Mouse (Mus musculus) adipocyte (in vitro differentiated cells): ENCODE measurements around the gene Gata1.
"Not testable (repeated sequence)": the region's sequence is repeated elsewhere in the genome, so short reads cannot be mapped to it uniquely, and the experiment has no call there.

Experiments used
- DNase-seq: peaks from one replicate; pipeline ENCODE4 v3.0.0-alpha.2; 2016; ENCODE audit warnings: low spot score

Gene Gata1

GRCm38 (mm10) chrX:7977892-7978291 is at the start of gene Gata1:
Gene Gata1 (minus strand): TSS chrX:7978071.
- DNase-seq: no peak

GRCm38 (mm10) chrX:8026811-8027210 is 48.9 kb upstream of the Gata1 start:
- no peak for DNase-seq

- no peak for DNase-seq
Observed at GRCm38 (mm10) chrX:8024795-8025194, 46.9 kb upstream of the Gata1 start.

GRCm38 (mm10) chrX:8020111-8020778 is 42.4 kb upstream of the Gata1 start:
- no peak for DNase-seq

GRCm38 (mm10) chrX:8018286-8018685 is 40.4 kb upstream of the Gata1 start, which contains the start of gene Glod5:
Gene Glod5 (minus strand): TSS chrX:8018492.
- no peak for DNase-seq

- peak; percentile 65 for DNase-seq
Observed at GRCm38 (mm10) chrX:8017142-8017541, 39.3 kb upstream of the Gata1 start.

GRCm38 (mm10) chrX:8015675-8016074 is 37.8 kb upstream of the Gata1 start:
- DNase-seq: not testable (repeated sequence)

- no peak for DNase-seq
Observed at GRCm38 (mm10) chrX:8013569-8014314, 35.9 kb upstream of the Gata1 start.

GRCm38 (mm10) chrX:8013157-8013556 is 35.3 kb upstream of the Gata1 start:
- DNase-seq: no peak

GRCm38 (mm10) chrX:8009356-8009755 is 31.5 kb upstream of the Gata1 start:
- not testable (repeated sequence) for DNase-seq

GRCm38 (mm10) chrX:8008543-8008942 is 30.7 kb upstream of the Gata1 start:
- no peak for DNase-seq

GRCm38 (mm10) chrX:8002971-8003370 is 25.1 kb upstream of the Gata1 start:
- no peak for DNase-seq

- DNase-seq: no peak
Observed at GRCm38 (mm10) chrX:8002001-8002400, 24.1 kb upstream of the Gata1 start.

GRCm38 (mm10) chrX:8000546-8001192 is 22.8 kb upstream of the Gata1 start:
- peak; percentile 10 for DNase-seq

GRCm38 (mm10) chrX:7993068-7993735 is 15.3 kb upstream of the Gata1 start:
- DNase-seq: no peak

GRCm38 (mm10) chrX:7992379-7993067 is 14.7 kb upstream of the Gata1 start:
- DNase-seq: no peak

- peak; percentile 46 for DNase-seq
Observed at GRCm38 (mm10) chrX:7981368-7981767, 3.5 kb upstream of the Gata1 start.

- DNase-seq: no peak
Observed at GRCm38 (mm10) chrX:7971292-7971691, 6.6 kb downstream of the Gata1 start.

- no peak for DNase-seq
Observed at GRCm38 (mm10) chrX:7968899-7969298, 9.0 kb downstream of the Gata1 start.

GRCm38 (mm10) chrX:7968226-7968625 is 9.6 kb downstream of the Gata1 start:
- DNase-seq: no peak

GRCm38 (mm10) chrX:7967596-7968201 is 10.2 kb downstream of the Gata1 start:
- DNase-seq: no peak
